Mouse (Mus musculus) cortical plate, adult 2 months (tissue): ENCODE measurements around the gene Cd2.

Experiments
- CTCF ChIP-seq: fragments of 200-500 bp; IDR thresholded peaks from 2 replicates; pipeline ENCODE4 v1.5.1; 2011; ENCODE audit warnings: mild to moderate bottlenecking, control low read depth, low read length; ENCODE audit not compliant: insufficient read depth; ENCODE audit errors: extremely low read depth
- POLR2A ChIP-seq: fragments of 200-500 bp; IDR thresholded peaks from 2 replicates; pipeline ENCODE4 v1.6.1; 2011; ENCODE audit warnings: mild to moderate bottlenecking, low read length, control low read depth; ENCODE audit not compliant: insufficient read depth; ENCODE audit errors: extremely low read depth

DNA sequence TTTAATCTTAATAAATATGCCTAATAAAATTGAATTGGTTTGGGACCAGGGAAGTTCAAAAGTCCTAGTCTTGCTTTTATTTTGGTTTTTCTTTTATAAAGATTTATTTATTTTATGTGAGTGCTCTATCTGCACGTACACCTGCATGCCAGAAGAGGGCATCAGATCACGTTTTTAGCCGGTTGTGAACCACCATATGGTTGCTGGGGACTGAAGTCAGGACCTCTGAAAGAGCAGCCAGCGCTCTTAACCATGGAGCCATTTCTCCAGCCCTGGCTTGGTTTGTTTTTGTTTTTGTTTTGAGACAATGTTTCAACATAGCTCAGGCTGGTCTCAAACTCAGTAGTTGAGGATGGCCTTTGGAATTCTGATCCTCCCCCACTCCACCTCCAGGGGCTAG is 4.3 kb downstream of the Cd2 start:
- TF ChIP-seq CTCF (no peak), POLR2A (no peak)
